Mouse (Mus musculus) NIH3T3 (cell line): ENCODE results near the gene Fuom.
"Not testable (repeated sequence)": the region's sequence is repeated elsewhere in the genome, so short reads cannot be mapped to it uniquely, and the experiment has no call there.

ENCODE experiments used
- DNase-seq: peaks from one replicate; pipeline ENCODE4 v3.0.0-alpha.2; 2012; ENCODE audit warnings: low read depth

The Fuom gene

GRCm38 (mm10) chr7:140101993-140102860 is at the start of gene Fuom:
Gene Fuom, minus strand, starts transcription at chr7:140102441.
- peak; percentile 78 for DNase-seq

GRCm38 (mm10) chr7:140144550-140144949 is 42.3 kb upstream of the Fuom start:
- DNase-seq: no peak

GRCm38 (mm10) chr7:140141350-140141749 is 39.1 kb upstream of the Fuom start:
- peak; percentile 86 for DNase-seq

- DNase-seq: no peak
Measured at GRCm38 (mm10) chr7:140138021-140138310, 35.7 kb upstream of the Fuom start.

GRCm38 (mm10) chr7:140137135-140138020 is 35.1 kb upstream of the Fuom start, which contains the start of gene Mtg1:
Gene Mtg1, plus strand, starts transcription at chr7:140137564.
- peak; percentile 96 for DNase-seq

- no peak for DNase-seq
Measured at GRCm38 (mm10) chr7:140135106-140135770, 33.0 kb upstream of the Fuom start.

- not testable (repeated sequence) for DNase-seq
Measured at GRCm38 (mm10) chr7:140134033-140134432, 31.8 kb upstream of the Fuom start.

- DNase-seq: not testable (repeated sequence)
Measured at GRCm38 (mm10) chr7:140132184-140132583, 29.9 kb upstream of the Fuom start.

- DNase-seq: no peak
Measured at GRCm38 (mm10) chr7:140127911-140128310, 25.7 kb upstream of the Fuom start.

- DNase-seq: no peak
Measured at GRCm38 (mm10) chr7:140126934-140127333, 24.7 kb upstream of the Fuom start.

- no peak for DNase-seq
Measured at GRCm38 (mm10) chr7:140126022-140126350, 23.7 kb upstream of the Fuom start.

GRCm38 (mm10) chr7:140125278-140126021 is 23.2 kb upstream of the Fuom start:
- peak; percentile 94 for DNase-seq

GRCm38 (mm10) chr7:140124382-140124781 is 22.1 kb upstream of the Fuom start:
- DNase-seq: no peak

GRCm38 (mm10) chr7:140122765-140123164 is 20.5 kb upstream of the Fuom start:
- peak; percentile 34 for DNase-seq

- peak; percentile 45 for DNase-seq
Measured at GRCm38 (mm10) chr7:140121338-140121910, 19.2 kb upstream of the Fuom start.

GRCm38 (mm10) chr7:140120484-140120883 is 18.2 kb upstream of the Fuom start:
- DNase-seq: no peak

- peak; percentile 92 for DNase-seq
Measured at GRCm38 (mm10) chr7:140116329-140117054, 14.3 kb upstream of the Fuom start, which contains the start of gene Echs1. Gene Echs1, minus strand, starts transcription at chr7:140116476.

GRCm38 (mm10) chr7:140115583-140116328 is 13.5 kb upstream of the Fuom start, which contains the start of gene Paox:
Gene Paox, plus strand, starts transcription at chr7:140115799.
- DNase-seq: peak; percentile 89

- peak; percentile 19 for DNase-seq
Measured at GRCm38 (mm10) chr7:140111943-140112342, 9.7 kb upstream of the Fuom start.

- DNase-seq: no peak
Measured at GRCm38 (mm10) chr7:140104009-140104408, 1.8 kb upstream of the Fuom start.
